Mouse (Mus musculus) forebrain, embryonic 11.5 days (tissue): ENCODE data around the gene Pcnx3. TPM values are rescaled to one million over a fixed set of nuclear protein-coding genes. Genes with fewer than 3 reads are reported as not detected.
A peak's percentile ranks its signal among the peaks of the same experiment; 100 is the strongest.

Source experiments
- ATAC-seq: fragments of 200-750 bp; cut with Nextera tagmentation; replicated peaks from 2 replicates; pipeline ENCODE4 v1.8.0; 2017; ENCODE audit warnings: moderate TSS enrichment; ENCODE audit not compliant: low FRiP score
- DNase-seq: peaks from one replicate; pipeline ENCODE4 v3.0.0-alpha.2; 2017; ENCODE audit warnings: low spot score
- H3K27ac ChIP-seq: fragments of 300-500 bp; sonication (generic); 2 replicates; pipeline ENCODE4 v1.5.1; 2014; ENCODE audit warnings: low read depth, low read length
- H3K27me3 ChIP-seq: fragments of 300-500 bp; sonication (generic); 2 replicates; pipeline ENCODE4 v1.6.1; 2014; ENCODE audit warnings: mild to moderate bottlenecking, low read length, mixed read lengths; ENCODE audit not compliant: control insufficient read depth, insufficient read depth
- H3K36me3 ChIP-seq: fragments of 300-500 bp; sonication (generic); 2 replicates; pipeline ENCODE4 v1.6.1; 2014; ENCODE audit warnings: mild to moderate bottlenecking, low read length, moderate library complexity, mixed read lengths; ENCODE audit not compliant: control insufficient read depth, insufficient read depth
- H3K4me1 ChIP-seq: fragments of 300-500 bp; sonication (generic); replicated peaks from 2 replicates; pipeline ENCODE4 v1.6.1; 2014; ENCODE audit warnings: low read length, mixed read lengths; ENCODE audit not compliant: control insufficient read depth, insufficient read depth
- H3K4me2 ChIP-seq: fragments of 300-500 bp; sonication (generic); 2 replicates; pipeline ENCODE4 v1.6.1; 2014; ENCODE audit warnings: low read depth, mild to moderate bottlenecking, low read length, moderate library complexity, mixed read lengths; ENCODE audit not compliant: severe bottlenecking
- H3K4me3 ChIP-seq: fragments of 300-500 bp; sonication (generic); 2 replicates; pipeline ENCODE4 v1.5.1; 2014; ENCODE audit warnings: low read depth, low read length
- H3K9ac ChIP-seq: fragments of 300-500 bp; sonication (generic); 2 replicates; pipeline ENCODE4 v1.6.1; 2014; ENCODE audit warnings: low read length
- H3K9me3 ChIP-seq: fragments of 300-500 bp; sonication (generic); 2 replicates; pipeline ENCODE4 v1.6.1; 2016; ENCODE audit warnings: low read length, mixed read lengths; ENCODE audit not compliant: control insufficient read depth
- WGBS: fragments of 180-500 bp; shearing (Covaris S2); extraction: QIAGEN DNeasy Blood & Tissue Kit; methylation state at CpG from one replicate; pipeline ENCODE4 v1.1.7; 2014; 5-methylcytosine and 5-hydroxymethylcytosine counted together
- polyA plus RNA-seq: library from polyadenylated mRNA; unstranded; fragments of >200 nt; fragmentation: Nextera tagmentation; extraction: Ambion mirVana; gene quantifications from 2 replicates; pipeline ENCODE4 v1.2.1, GENCODE M21; 2014

The Pcnx3 gene
- polyA plus RNA-seq, 1 experiment from 2014 or later: 34.1 TPM

DNA sequence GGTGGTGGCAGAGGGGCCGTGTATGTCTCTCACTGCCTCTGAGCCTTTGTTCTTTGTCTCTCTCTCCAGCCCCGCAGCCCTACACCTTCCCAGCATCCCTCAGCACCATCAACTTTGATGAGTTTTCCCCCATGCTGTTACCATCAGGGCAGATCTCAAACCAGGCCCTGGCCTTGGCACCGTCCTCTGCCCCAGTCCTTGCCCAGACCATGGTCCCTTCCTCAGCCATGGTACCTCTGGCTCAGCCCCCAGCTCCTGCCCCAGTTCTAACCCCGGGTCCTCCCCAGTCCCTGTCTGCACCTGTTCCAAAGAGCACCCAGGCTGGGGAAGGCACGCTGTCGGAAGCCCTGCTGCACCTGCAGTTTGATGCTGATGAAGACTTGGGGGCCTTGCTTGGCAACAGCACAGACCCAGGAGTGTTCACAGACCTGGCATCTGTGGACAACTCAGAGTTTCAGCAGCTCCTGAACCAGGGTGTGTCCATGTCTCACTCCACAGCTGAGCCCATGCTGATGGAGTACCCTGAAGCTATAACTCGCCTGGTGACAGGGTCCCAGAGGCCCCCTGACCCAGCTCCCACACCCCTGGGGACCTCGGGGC is 41.9 kb downstream of the Pcnx3 start:
- Histone ChIP-seq H3K4me2 (no peak overlapping the region), H3K9me3 (no peaks in the 10 kb centered on the region), H3K4me3 (no peak overlapping the region), H3K27ac (no peak overlapping the region), H3K36me3 (peaks cover 2% of the 10 kb centered on the region; the same call in 1 of the 2 replicates), H3K27me3 (no peaks in the 10 kb centered on the region), H3K4me1 (no peaks in the 10 kb centered on the region; the same call in 1 of the 2 replicates), H3K9ac (no peak overlapping the region)
- no peak for DNase-seq
- no peak for ATAC-seq
- WGBS: 93% methylated on average over 8 of the region's 8 CpGs

DNA sequence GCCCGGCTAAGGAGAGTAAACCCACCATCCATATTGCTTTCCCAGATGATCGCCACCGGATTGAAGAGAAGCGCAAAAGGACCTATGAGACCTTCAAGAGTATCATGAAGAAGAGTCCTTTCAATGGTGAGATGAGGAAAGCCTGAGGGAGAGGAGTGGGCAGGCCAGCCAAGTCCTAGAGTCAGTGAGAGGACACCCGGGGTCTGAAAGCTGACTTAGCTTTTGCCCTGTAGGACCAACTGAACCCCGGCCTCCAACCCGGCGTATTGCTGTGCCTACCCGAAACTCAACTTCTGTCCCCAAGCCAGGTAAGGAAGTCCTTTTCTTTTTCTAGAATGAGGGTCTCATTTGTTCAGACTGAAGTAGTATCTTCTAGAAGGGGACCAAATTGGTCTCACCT is 43.4 kb downstream of the Pcnx3 start:
- no peak overlapping the region for H3K9ac ChIP-seq
- no peak overlapping the region for H3K4me2 ChIP-seq
- ATAC-seq (no peak), DNase-seq (no peak)
- no peaks in the 10 kb centered on the region for H3K9me3 ChIP-seq
- H3K4me1 ChIP-seq: no peaks in the 10 kb centered on the region; the same call in 1 of the 2 replicates
- H3K27me3 ChIP-seq: no peaks in the 10 kb centered on the region
- no peak overlapping the region for H3K4me3 ChIP-seq
- WGBS: 96% methylated on average over 9 of the region's 9 CpGs
- H3K36me3 ChIP-seq: peaks cover 15% of the 10 kb centered on the region; the same call in 1 of the 2 replicates
- no peak overlapping the region for H3K27ac ChIP-seq

DNA sequence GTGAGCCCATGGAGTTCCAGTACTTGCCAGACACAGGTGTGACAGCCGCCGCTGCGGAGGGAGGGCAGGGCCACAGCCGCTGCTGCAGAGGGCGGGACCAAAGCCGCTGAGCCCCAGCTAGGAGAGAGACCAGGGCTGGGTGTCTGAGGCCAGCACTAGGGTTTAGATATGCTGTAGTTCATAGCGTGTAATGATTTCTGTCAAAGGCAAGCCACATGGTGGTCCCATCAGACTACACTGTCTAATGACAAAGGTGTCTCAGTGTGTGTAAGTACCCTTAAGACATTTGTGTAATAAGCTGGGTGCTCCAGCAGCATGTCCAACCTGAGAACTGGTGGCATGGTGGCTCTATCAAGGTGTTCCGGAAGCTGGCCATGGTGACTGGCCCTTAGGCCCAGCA is 47.1 kb downstream of the Pcnx3 start:
- no peak for DNase-seq
- H3K27me3 ChIP-seq: no peaks in the 10 kb centered on the region
- H3K4me2 ChIP-seq: no peak overlapping the region
- H3K9me3 ChIP-seq: no peaks in the 10 kb centered on the region
- no peak overlapping the region for H3K27ac ChIP-seq
- peaks cover 5% of the 10 kb centered on the region for H3K4me1 ChIP-seq
- no peak for ATAC-seq
- H3K36me3 ChIP-seq: peaks cover 15% of the 10 kb centered on the region; the same call in 1 of the 2 replicates
- no peak overlapping the region for H3K9ac ChIP-seq
- WGBS: 92% methylated on average over 8 of the region's 8 CpGs
- H3K4me3 ChIP-seq: no peak overlapping the region

DNA sequence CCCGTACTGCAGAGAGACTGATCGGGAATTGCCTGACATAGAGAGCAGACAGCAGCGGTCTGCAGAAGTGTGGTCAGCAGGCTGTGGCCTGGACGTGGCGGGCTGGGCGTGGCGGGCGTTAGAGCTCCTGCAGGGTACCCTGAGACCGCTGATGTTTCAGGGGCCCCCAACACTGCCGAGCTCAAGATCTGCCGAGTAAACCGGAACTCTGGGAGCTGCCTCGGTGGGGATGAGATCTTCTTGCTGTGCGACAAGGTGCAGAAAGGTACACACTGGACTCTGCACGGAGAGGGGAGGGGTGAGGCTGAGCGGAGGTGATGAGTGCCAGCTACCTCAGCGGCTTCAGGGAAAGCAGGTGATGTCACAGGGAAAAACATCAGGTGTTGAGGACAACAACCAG is 47.7 kb downstream of the Pcnx3 start:
- DNase-seq: no peak
- H3K36me3 ChIP-seq: peaks cover 15% of the 10 kb centered on the region; the same call in 1 of the 2 replicates
- no peak overlapping the region for H3K27ac ChIP-seq
- ATAC-seq: no peak
- no peaks in the 10 kb centered on the region for H3K27me3 ChIP-seq
- H3K9me3 ChIP-seq: no peaks in the 10 kb centered on the region
- no peak overlapping the region for H3K9ac ChIP-seq
- H3K4me1 ChIP-seq: peaks cover 6% of the 10 kb centered on the region
- H3K4me3 ChIP-seq: no peak overlapping the region
- H3K4me2 ChIP-seq: no peak overlapping the region
- 94% methylated on average over 17 of the region's 17 CpGs for WGBS

DNA sequence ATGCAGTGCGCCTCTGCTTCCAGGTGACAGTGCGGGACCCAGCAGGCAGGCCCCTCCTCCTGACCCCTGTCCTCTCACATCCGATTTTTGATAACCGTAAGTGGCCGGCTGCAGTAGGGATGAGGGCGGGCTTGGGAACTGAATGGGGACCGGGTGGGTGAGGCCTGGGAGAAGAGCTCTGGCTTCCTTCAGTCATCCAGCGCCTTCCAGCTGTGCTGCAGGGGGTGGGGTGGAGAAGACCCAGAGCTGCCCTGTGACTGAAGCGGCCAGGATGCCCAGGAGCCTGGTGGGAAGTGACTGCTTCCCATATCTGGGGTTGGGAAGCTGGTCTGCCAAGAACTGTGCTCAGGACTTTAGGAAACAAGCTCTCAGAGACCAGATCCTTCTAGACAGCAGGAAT is 48.4 kb downstream of the Pcnx3 start:
- 83% methylated on average over 9 of the region's 9 CpGs for WGBS
- H3K4me2 ChIP-seq: no peak overlapping the region
- no peak overlapping the region for H3K9ac ChIP-seq
- no peak overlapping the region for H3K4me3 ChIP-seq
- no peaks in the 10 kb centered on the region for H3K9me3 ChIP-seq
- H3K4me1 ChIP-seq: peaks cover 6% of the 10 kb centered on the region
- peaks cover 15% of the 10 kb centered on the region; the same call in 1 of the 2 replicates for H3K36me3 ChIP-seq
- H3K27ac ChIP-seq: no peak overlapping the region
- DNase-seq: no peak
- no peaks in the 10 kb centered on the region for H3K27me3 ChIP-seq
- no peak for ATAC-seq

DNA sequence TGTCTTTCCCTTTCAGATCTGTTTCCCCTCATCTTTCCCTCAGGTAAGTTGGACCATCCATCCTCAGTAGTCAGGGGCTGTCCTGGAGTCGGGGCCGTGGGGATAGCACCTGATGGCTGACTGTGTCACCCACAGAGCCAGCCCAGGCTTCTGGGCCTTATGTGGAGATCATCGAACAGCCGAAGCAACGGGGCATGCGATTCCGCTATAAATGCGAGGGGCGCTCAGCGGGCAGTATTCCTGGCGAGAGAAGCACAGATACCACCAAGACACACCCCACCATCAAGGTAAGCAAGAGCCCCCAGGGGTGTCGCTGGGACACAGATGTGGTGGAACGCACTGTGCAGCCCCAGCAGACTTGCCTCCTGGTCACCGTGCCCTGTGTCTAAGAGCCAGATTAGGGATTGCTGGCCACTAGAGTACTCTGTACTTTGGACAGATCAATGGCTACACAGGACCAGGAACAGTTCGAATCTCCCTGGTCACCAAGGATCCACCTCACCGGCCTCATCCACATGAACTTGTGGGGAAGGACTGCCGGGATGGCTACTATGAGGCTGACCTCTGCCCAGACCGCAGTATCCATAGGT is 50.2 kb downstream of the Pcnx3 start:
- H3K27me3 ChIP-seq: no peaks in the 10 kb centered on the region
- H3K27ac ChIP-seq: no peak overlapping the region
- H3K4me3 ChIP-seq: peak overlapping the region; percentile 81
- ATAC-seq: no peak
- peaks cover 15% of the 10 kb centered on the region; the same call in 1 of the 2 replicates for H3K36me3 ChIP-seq
- peak overlapping the region; percentile 88; the same call in 1 of the 2 replicates for H3K9ac ChIP-seq
- peaks cover 6% of the 10 kb centered on the region for H3K4me1 ChIP-seq
- H3K4me2 ChIP-seq: peak overlapping the region; percentile 91
- DNase-seq: no peak
- 94% methylated on average over 18 of the region's 18 CpGs for WGBS
- H3K9me3 ChIP-seq: no peaks in the 10 kb centered on the region

DNA sequence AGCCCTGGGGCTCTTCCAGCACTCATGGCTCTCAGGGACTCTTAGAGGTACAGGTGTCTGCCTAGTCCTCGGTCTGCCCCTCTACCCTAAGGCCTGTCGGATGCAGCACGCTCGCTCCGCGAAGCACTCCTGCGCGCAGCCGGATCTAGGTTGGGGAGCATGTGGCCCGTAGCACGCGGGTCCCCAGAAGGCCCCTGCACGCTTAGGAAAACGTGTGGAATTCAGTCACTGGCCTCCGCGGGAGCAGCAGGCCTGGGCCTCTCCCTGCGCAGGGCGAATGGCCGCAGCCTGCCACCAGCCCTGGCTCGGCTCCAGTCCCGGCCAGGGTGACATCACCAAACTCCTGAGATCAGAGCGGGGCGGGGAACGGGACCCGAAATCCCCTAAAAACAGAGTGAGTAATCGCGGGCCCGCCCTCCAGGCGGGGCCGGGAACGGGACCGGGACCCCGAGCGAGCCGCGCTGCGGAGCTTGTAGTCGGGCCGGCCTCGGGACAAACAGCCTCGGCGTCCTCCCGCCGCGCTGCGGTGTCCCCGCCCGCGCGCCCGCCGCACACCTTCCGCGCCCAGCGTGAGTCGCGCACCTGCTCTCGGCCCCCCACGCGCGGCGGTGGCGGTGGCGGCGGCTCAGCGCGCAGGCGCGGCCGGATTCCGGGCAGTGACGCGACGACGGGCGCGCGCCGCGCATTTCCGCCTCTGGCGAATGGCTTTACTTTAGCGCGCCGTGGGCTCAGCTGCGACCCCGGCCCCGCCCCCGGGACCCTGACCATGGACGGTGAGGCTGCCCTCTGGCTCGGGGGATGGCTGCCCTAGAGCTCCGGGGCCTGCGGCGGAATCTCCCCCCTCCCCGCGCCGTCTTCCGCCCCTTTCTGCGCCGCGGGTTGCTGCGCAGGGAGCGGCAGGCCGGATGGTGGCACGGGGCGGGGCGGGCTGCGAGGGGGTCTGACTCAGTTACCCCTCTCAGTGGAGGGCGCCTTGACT is 51.4 kb downstream of the Pcnx3 start, which contains the start of gene Rela:
TSS of gene Rela (plus strand) at position 415 of the 979 bp plus-strand sequence.
- peaks cover 6% of the 10 kb centered on the region for H3K4me1 ChIP-seq
- H3K9ac ChIP-seq: peak within 1 kb of the TSS; percentile 88
- H3K27ac ChIP-seq: peak within 1 kb of the TSS; percentile 85
- no peaks in the 10 kb centered on the region for H3K27me3 ChIP-seq
- H3K4me3 ChIP-seq: peak within 1 kb of the TSS; percentile 81
- DNase-seq (peak; percentile 91), ATAC-seq (peak; percentile 89)
- under 1% methylated on average over 101 of the region's 109 CpGs for WGBS
- peaks cover 15% of the 10 kb centered on the region; the same call in 1 of the 2 replicates for H3K36me3 ChIP-seq
- H3K9me3 ChIP-seq: no peaks in the 10 kb centered on the region
- H3K4me2 ChIP-seq: peak within 1 kb of the TSS; percentile 91

DNA sequence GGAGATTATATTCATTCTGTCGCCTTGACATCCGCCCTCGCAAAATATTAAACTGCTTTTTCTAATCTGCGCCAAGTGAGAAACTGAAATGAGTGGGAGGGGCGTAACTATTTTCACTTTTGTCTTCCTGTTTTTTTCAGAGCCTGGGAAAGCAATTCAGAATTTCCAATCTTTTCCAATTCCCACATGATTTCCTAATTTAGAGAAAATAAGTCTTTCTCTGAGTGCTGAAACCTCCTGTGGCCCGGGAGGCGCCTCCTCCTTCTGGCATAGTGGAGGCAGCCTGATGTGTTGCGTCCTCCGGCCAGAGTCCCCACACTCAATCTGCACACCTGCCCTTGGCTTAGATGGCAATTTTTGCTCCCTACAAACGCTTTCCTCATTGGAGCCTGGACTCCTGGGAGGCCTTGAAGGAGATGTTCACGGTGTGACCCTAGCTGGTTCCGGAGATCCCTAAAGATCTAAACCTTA is 52.1 kb downstream of the Pcnx3 start:
- H3K4me2 ChIP-seq: peak overlapping the region; percentile 91
- WGBS: 44% methylated on average over 12 of the region's 12 CpGs
- no peaks in the 10 kb centered on the region for H3K9me3 ChIP-seq
- no peak; the same call in 1 of the 2 replicates for ATAC-seq
- H3K9ac ChIP-seq: peak overlapping the region; percentile 88
- H3K27ac ChIP-seq: peak overlapping the region; percentile 85
- peak overlapping the region; percentile 81 for H3K4me3 ChIP-seq
- no peaks in the 10 kb centered on the region for H3K27me3 ChIP-seq
- H3K36me3 ChIP-seq: peaks cover 13% of the 10 kb centered on the region; the same call in 1 of the 2 replicates
- H3K4me1 ChIP-seq: peaks cover 6% of the 10 kb centered on the region
- DNase-seq: no peak
